ENCODE assay signal across 9 mouse cellular contexts in the genomic region with DNA sequence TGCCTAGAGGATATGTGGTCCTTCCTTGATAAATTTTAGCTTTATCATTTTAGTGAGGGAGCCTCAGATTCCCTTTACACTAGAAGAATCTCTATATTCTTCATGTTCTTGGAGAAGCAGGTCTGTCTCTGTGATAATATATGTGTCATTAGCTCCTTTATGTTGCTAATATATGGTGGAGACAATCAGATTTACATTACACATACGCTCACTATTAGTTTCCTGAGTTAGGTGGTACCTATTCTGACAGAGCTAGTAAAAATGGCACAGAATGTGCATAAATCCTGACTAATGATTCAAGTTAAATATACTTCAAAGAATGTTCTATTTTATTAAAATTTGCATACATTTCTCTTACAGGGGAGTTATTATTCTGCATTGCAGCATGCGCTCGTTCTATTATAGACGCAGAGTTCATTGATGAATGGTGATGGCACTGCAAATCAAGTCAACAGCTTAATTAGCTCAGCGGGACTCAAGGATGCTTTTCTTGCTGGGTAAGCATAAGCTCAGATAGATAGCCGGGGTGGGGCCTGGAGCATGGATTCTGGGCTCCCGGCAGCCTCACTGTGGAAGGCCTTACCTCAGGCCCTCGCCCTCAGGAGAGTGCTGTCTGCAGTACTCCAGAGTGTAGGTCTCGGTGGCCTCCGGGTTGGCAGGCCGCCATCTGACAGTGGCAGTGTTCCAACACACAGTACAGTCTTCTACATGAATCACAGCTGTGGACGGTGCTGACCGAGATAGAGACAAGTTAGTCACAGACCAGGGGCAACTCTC.
DNase-seq lines count a peak whose midpoint lies in the region; ATAC-seq and TF ChIP-seq lines count a peak whose summit lies in the region.
"Had no signal": no experiment of that assay in that cellular context is flagged by ENCODE, and none has a peak within 500 bp of the region (broad histone marks: within the 10 kb centered on the region; RNA-seq: fewer than 3 reads in every experiment).

No protein-coding gene starts in this region.

- H3K4me2 ChIP-seq in intestine, embryonic 15.5 days (replicated peaks), result no peak overlapping the region
- no peak overlapping the region for H3K4me2 ChIP-seq in intestine, postnatal 0 days (replicated peaks; ENCODE audit: low read depth)
- H3K4me2 ChIP-seq in forebrain, embryonic 15.5 days (replicated peaks), result no peak overlapping the region
- no peak overlapping the region for H3K4me2 ChIP-seq in hindbrain, postnatal 0 days (ENCODE audit: low read depth, low read length)
- H3K4me2 ChIP-seq: limb, embryonic 15.5 days had no signal

- no peaks in the 10 kb centered on the region for H3K36me3 ChIP-seq in intestine, embryonic 15.5 days
- H3K36me3 ChIP-seq in intestine, postnatal 0 days (ENCODE audit: control insufficient read depth, insufficient read depth), result no peaks in the 10 kb centered on the region
- H3K36me3 ChIP-seq in forebrain, embryonic 15.5 days, result no peaks in the 10 kb centered on the region
- H3K36me3 ChIP-seq in hindbrain, postnatal 0 days (ENCODE audit: insufficient read depth, low read length), result no peaks in the 10 kb centered on the region
- H3K36me3 ChIP-seq: limb, embryonic 15.5 days had no signal

- H3K9ac ChIP-seq in intestine, embryonic 15.5 days, result no peak overlapping the region
- no peak overlapping the region for H3K9ac ChIP-seq in intestine, postnatal 0 days (ENCODE audit: low read depth, low read length)
- no peak overlapping the region for H3K9ac ChIP-seq in forebrain, embryonic 15.5 days (replicated peaks)
- H3K9ac ChIP-seq in hindbrain, postnatal 0 days (replicated peaks; ENCODE audit: low read length), result no peak overlapping the region
- H3K9ac ChIP-seq: limb, embryonic 15.5 days had no signal

- H3K27me3 ChIP-seq in intestine, embryonic 15.5 days (replicated peaks), result no peaks in the 10 kb centered on the region
- no peaks in the 10 kb centered on the region for H3K27me3 ChIP-seq in intestine, postnatal 0 days (replicated peaks; ENCODE audit: control insufficient read depth, insufficient read depth, low read length)
- H3K27me3 ChIP-seq in forebrain, embryonic 15.5 days, result no peaks in the 10 kb centered on the region
- H3K27me3 ChIP-seq in hindbrain, postnatal 0 days (ENCODE audit: insufficient read depth, low read length), result no peaks in the 10 kb centered on the region
- H3K27me3 ChIP-seq: limb, embryonic 15.5 days had no signal

- no peak for TF ChIP-seq CTCF in intestine, postnatal 0 days (IDR thresholded peaks at IDR 0.05; ENCODE audit: low read depth)
- no peak for TF ChIP-seq CTCF in hindbrain, postnatal 0 days (IDR thresholded peaks at IDR 0.05; ENCODE audit: low read depth)

- 0 out of 2 replicates have a peak, but pooled peaks cover 3% of the 10 kb centered on the region for H3K4me1 ChIP-seq in intestine, embryonic 15.5 days (replicated peaks)
- H3K4me1 ChIP-seq in intestine, postnatal 0 days (replicated peaks; ENCODE audit: control insufficient read depth, insufficient read depth, low read length), result no peaks in the 10 kb centered on the region
- H3K4me1 ChIP-seq in forebrain, embryonic 15.5 days, result peaks cover 5% of the 10 kb centered on the region
- H3K4me1 ChIP-seq in hindbrain, postnatal 0 days (ENCODE audit: insufficient read depth, low read length), result no peaks in the 10 kb centered on the region

- DNase-seq in adrenal gland, postnatal 10 days, result peak; percentile 92
- DNase-seq in hindbrain, postnatal 0 days (ENCODE audit: low spot score), result peak; percentile 56
- DNase-seq in lung, postnatal 4 days, result peak; percentile 67 to 73
- peak; percentile 7 to 50 for DNase-seq in urinary bladder, postnatal 36 days (ENCODE audit: low spot score in 2 of 2)

- H3K4me3 ChIP-seq in intestine, embryonic 15.5 days (replicated peaks), result no peak overlapping the region
- H3K4me3 ChIP-seq in intestine, postnatal 0 days (ENCODE audit: low read depth, low read length), result no peak overlapping the region
- no peak overlapping the region for H3K4me3 ChIP-seq in forebrain, embryonic 15.5 days
- no peak overlapping the region for H3K4me3 ChIP-seq in hindbrain, postnatal 0 days (ENCODE audit: low read length)
- H3K4me3 ChIP-seq: limb, embryonic 15.5 days had no signal

- H3K27ac ChIP-seq in intestine, embryonic 15.5 days, result no peak overlapping the region
- no peak overlapping the region for H3K27ac ChIP-seq in intestine, postnatal 0 days (ENCODE audit: low read depth, low read length)
- H3K27ac ChIP-seq in forebrain, embryonic 15.5 days (replicated peaks), result no peak overlapping the region
- H3K27ac ChIP-seq in hindbrain, postnatal 0 days, result no peak overlapping the region
- H3K27ac ChIP-seq: limb, embryonic 15.5 days had no signal

- H3K9me3 ChIP-seq in intestine, embryonic 15.5 days, result no peaks in the 10 kb centered on the region
- H3K9me3 ChIP-seq in intestine, postnatal 0 days (ENCODE audit: control insufficient read depth), result no peaks in the 10 kb centered on the region
- H3K9me3 ChIP-seq in forebrain, embryonic 15.5 days, result no peaks in the 10 kb centered on the region
- no peaks in the 10 kb centered on the region for H3K9me3 ChIP-seq in hindbrain, postnatal 0 days (ENCODE audit: low read length)
- H3K9me3 ChIP-seq: limb, embryonic 15.5 days had no signal

- ATAC-seq in intestine, embryonic 15.5 days, result peak; percentile 47; the same call in 1 of the 2 replicates
- no peak for ATAC-seq in intestine, postnatal 0 days
- ATAC-seq in forebrain, embryonic 15.5 days (replicated peaks), result peak; percentile 62
- no peak for ATAC-seq in hindbrain, postnatal 0 days
- ATAC-seq in monocyte, adult 5-6 weeks (replicated peaks; ENCODE audit: insufficient number of reproducible peaks, low FRiP score, low TSS enrichment, poor library complexity, severe bottlenecking), result no peak

- WGBS in intestine, embryonic 15.5 days, result 68% methylated on average over 13 of the region's 13 CpGs
- WGBS in intestine, postnatal 0 days, result 52% methylated on average over 13 of the region's 13 CpGs
- WGBS in forebrain, embryonic 15.5 days, result 33% methylated on average over 13 of the region's 13 CpGs
- WGBS in hindbrain, postnatal 0 days, result 35% methylated on average over 13 of the region's 13 CpGs

Comparison
In these comparisons a context has a peak if more than half of its experiments do, and no peak if none do; other contexts are left out.
1. ATAC-seq: peak in intestine, embryonic 15.5 days (single experiment) and forebrain, embryonic 15.5 days (single experiment); none in intestine, postnatal 0 days (single experiment), hindbrain, postnatal 0 days (single experiment) and monocyte, adult 5-6 weeks (single experiment).
2. DNase-seq: peak in every context shown above with its lines; median percentile 92 in adrenal gland, postnatal 10 days; 70 in lung, postnatal 4 days; 56 in hindbrain, postnatal 0 days; 28 in urinary bladder, postnatal 36 days.